Mouse (Mus musculus): ENCODE results near the gene Dhx32. TPM values are rescaled to one million over a fixed set of nuclear protein-coding genes. Genes with fewer than 3 reads are reported as not detected.

The Dhx32 gene
- total RNA-seq, 2 experiments from 2014 or later = 42.0 to 44.4 TPM

DNA sequence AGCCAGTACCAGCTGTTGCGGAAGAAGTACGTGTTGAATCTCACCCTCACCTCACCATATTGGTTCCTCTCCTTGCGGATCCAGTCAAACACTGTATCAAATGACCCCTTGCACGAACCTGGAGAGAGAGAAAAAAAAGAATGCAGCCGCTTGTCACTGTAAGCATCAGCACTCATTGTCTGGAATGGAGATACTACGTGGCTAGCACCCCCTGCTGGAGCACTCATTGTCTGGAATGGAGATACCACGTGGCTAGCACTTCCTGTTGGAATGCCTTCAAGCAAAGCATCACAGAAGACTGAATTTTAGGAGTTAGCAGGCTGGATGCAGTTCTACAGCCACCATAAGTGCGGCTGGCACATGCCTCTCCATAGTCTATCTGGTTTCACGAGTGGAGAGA lies 106.5 kb downstream of the Dhx32 start:
- no peak for DNase-seq
- intact Hi-C loops (cut with DNase I) = no loop called here

Other genes starting within 250 kb of the Dhx32 start
- not detected for gene Tex36, start 180.6 kb downstream of the Dhx32 start, total RNA-seq (2021)
- gene Edrf1, start 145.2 kb downstream of the Dhx32 start, total RNA-seq (2021) = 10 to 100 TPM; 10.4 to 11.2 TPM
- gene Mmp21, start 102.7 kb downstream of the Dhx32 start, total RNA-seq (2021) = not detected
- gene Bccip, start 73.4 kb downstream of the Dhx32 start, total RNA-seq (2021) = 10 to 100 TPM; 50.5 to 51.8 TPM
- 10 to 100 TPM; 20.9 to 21.7 TPM for gene Uros, start 72.7 kb downstream of the Dhx32 start, total RNA-seq (2021)
- not detected for gene Fank1, start 5.9 kb downstream of the Dhx32 start, total RNA-seq (2021)